Mouse (Mus musculus): ENCODE measurements around the gene Cope. TPM values are rescaled to one million over a fixed set of nuclear protein-coding genes. Genes with fewer than 3 reads are reported as not detected.

Cope gene
- 100 to 1,000 TPM in 2 of 26 experiments, 10 to 100 TPM in 24; 33.8 to 116 (median 70.3) TPM for total RNA-seq (2018; cell fraction: chromatin; rRNA removed)
- total RNA-seq (2018; cell fraction: cytosol; rRNA removed): 100 to 1,000 TPM in 5 of 26 experiments, 10 to 100 TPM in 21; 72.0 to 107 (median 93.6) TPM
- 10 to 100 TPM; 43.8 to 84.2 (median 66.6) TPM for total RNA-seq (2018; cell fraction: nucleus; rRNA removed)
- polyA plus RNA-seq (2018): 78.2 to 115 TPM (median 98.8 TPM) in 3 replicates

GRCm38 (mm10) chr8:70302358-70302890, at the start of gene Cope, which contains the start of gene Ddx49:
Cope (plus strand) TSS chr8:70302518.
Ddx49 (minus strand) TSS chr8:70302489.
- peak within 1 kb of the TSS; percentile 99 for H3K4me3 ChIP-seq (ENCODE audit: inconsistent target)
- peaks cover 37% of the 10 kb centered on the region; the same call in 1 of the 2 replicates for H3K36me3 ChIP-seq (ENCODE audit: inconsistent target)
- peaks cover 61% of the 10 kb centered on the region for H3K79me2 ChIP-seq (ENCODE audit: inconsistent target)
- H3K27ac ChIP-seq: peak within 1 kb of the TSS; percentile 72
- under 1% methylated on average over 40 of the region's 40 CpGs for WGBS (ENCODE audit: missing documents)

GRCm38 (mm10) chr8:70254628-70255027, 47.7 kb upstream of the Cope start:
- no peaks in the 10 kb centered on the region for H3K79me2 ChIP-seq (ENCODE audit: inconsistent target)
- peaks cover 93% of the 10 kb centered on the region for H3K36me3 ChIP-seq (ENCODE audit: inconsistent target)
- no peak overlapping the region for H3K27ac ChIP-seq
- H3K4me3 ChIP-seq (ENCODE audit: inconsistent target): no peak overlapping the region
- 83% methylated on average over 1 of the region's 1 CpGs for WGBS (ENCODE audit: missing documents)

- WGBS (ENCODE audit: missing documents): 89% methylated on average over 3 of the region's 3 CpGs
- Histone ChIP-seq H3K79me2 (ENCODE audit: inconsistent target) (no peaks in the 10 kb centered on the region), H3K4me3 (ENCODE audit: inconsistent target) (no peak overlapping the region), H3K36me3 (ENCODE audit: inconsistent target) (peaks cover 92% of the 10 kb centered on the region), H3K27ac (no peak overlapping the region)
Observed at GRCm38 (mm10) chr8:70257456-70257855, 44.9 kb upstream of the Cope start.

DNA sequence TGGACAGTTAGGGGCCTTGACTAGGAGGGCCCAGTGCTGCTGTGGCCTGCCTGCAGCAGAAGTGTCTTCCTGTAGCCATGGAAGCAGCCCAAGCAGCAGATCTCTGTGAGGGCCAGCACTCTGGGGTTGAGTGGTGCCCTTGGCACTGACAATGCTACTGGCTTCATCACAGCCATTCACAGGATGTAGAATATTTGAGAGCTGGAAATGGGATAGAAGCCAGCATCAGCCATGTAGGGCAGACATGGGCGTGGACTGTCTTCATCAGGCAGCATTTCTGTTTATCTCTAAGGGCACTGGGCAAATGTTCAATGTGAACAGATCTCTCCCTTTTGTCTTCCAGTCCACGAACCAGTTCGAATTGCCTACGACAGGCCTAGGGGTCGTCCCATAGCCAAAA, 43.7 kb upstream of the Cope start:
- Histone ChIP-seq H3K79me2 (ENCODE audit: inconsistent target) (no peaks in the 10 kb centered on the region), H3K27ac (no peak overlapping the region), H3K36me3 (ENCODE audit: inconsistent target) (peaks cover 92% of the 10 kb centered on the region), H3K4me3 (ENCODE audit: inconsistent target) (no peak overlapping the region)
- 98% methylated on average over 5 of the region's 5 CpGs for WGBS (ENCODE audit: missing documents)

DNA sequence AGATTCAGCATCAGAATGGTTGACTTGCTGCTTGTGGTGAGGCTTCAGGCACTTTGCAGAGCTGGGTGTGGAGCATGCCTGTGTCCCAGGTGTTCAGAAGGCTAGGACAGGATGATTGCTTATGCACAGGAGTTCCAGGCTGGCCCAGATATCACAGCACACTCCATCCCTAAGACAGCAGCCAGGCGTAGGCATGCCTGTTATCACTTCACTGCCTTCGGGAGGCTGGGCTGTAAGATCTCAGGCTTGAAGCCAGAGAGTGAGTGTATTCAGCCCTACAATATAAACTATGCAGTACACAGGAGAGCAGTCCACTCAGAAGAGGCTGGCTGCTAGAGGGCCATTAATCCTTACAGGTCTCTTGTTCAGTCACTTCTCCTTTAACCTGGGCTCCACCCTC, 43.3 kb upstream of the Cope start:
- Histone ChIP-seq H3K79me2 (ENCODE audit: inconsistent target) (no peaks in the 10 kb centered on the region), H3K27ac (no peak overlapping the region), H3K36me3 (ENCODE audit: inconsistent target) (peaks cover 90% of the 10 kb centered on the region), H3K4me3 (ENCODE audit: inconsistent target) (no peak overlapping the region)
- 97% methylated on average over 2 of the region's 2 CpGs for WGBS (ENCODE audit: missing documents)

DNA sequence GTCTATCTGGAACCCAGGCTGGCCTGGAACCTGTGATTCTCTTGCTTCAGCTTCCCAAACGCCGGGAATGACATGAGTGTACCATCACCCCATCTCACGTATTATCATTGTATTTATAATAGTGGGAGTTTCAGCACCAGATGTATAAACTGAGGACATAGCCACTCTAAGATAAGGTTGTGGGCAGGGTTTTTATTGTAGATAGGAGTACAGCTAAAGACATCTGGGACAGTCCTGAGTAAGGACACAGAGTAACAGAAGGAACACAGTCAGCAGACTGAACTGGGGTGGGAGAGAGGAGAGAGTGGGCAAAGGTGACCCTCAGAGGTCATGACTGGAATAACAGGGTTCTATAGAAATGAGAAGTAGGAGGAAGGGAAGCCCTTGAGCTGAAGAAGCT, 34.6 kb upstream of the Cope start:
- H3K27ac ChIP-seq: no peak overlapping the region
- 88% methylated on average over 2 of the region's 3 CpGs for WGBS (ENCODE audit: missing documents)
- no peak overlapping the region for H3K4me3 ChIP-seq (ENCODE audit: inconsistent target)
- no peaks in the 10 kb centered on the region for H3K79me2 ChIP-seq (ENCODE audit: inconsistent target)
- H3K36me3 ChIP-seq (ENCODE audit: inconsistent target): peaks cover 16% of the 10 kb centered on the region

- Histone ChIP-seq H3K79me2 (ENCODE audit: inconsistent target) (no peaks in the 10 kb centered on the region), H3K4me3 (ENCODE audit: inconsistent target) (no peak overlapping the region), H3K36me3 (ENCODE audit: inconsistent target) (peaks cover 10% of the 10 kb centered on the region; the same call in 1 of the 2 replicates), H3K27ac (peak overlapping the region; percentile 34; the same call in 1 of the 2 replicates)
- WGBS (ENCODE audit: missing documents): 76% methylated on average over 5 of the region's 5 CpGs
Observed at GRCm38 (mm10) chr8:70268311-70268710, 34.0 kb upstream of the Cope start.

- 12% methylated on average over 11 of the region's 11 CpGs for WGBS (ENCODE audit: missing documents)
- H3K4me3 ChIP-seq (ENCODE audit: inconsistent target): no peak overlapping the region
- peaks cover 5% of the 10 kb centered on the region; the same call in 1 of the 2 replicates for H3K36me3 ChIP-seq (ENCODE audit: inconsistent target)
- H3K27ac ChIP-seq: peak overlapping the region; percentile 34
- no peaks in the 10 kb centered on the region for H3K79me2 ChIP-seq (ENCODE audit: inconsistent target)
Observed at GRCm38 (mm10) chr8:70268799-70269565, 33.3 kb upstream of the Cope start.

GRCm38 (mm10) chr8:70272949-70273348, 29.4 kb upstream of the Cope start:
- no peak overlapping the region for H3K4me3 ChIP-seq (ENCODE audit: inconsistent target)

GRCm38 (mm10) chr8:70274350-70274749, 28.0 kb upstream of the Cope start:
- no peak overlapping the region for H3K4me3 ChIP-seq (ENCODE audit: inconsistent target)
- no peaks in the 10 kb centered on the region for H3K36me3 ChIP-seq (ENCODE audit: inconsistent target)
- H3K27ac ChIP-seq: no peak overlapping the region
- H3K79me2 ChIP-seq (ENCODE audit: inconsistent target): no peaks in the 10 kb centered on the region

More at GRCm38 (mm10) chr8:70272949-70273348, 29.4 kb upstream of the Cope start:
- Histone ChIP-seq H3K79me2 (ENCODE audit: inconsistent target) (no peaks in the 10 kb centered on the region), H3K27ac (peak overlapping the region; percentile 10; the same call in 1 of the 2 replicates), H3K36me3 (ENCODE audit: inconsistent target) (no peaks in the 10 kb centered on the region)
- 33% methylated on average over 3 of the region's 3 CpGs for WGBS (ENCODE audit: missing documents)

GRCm38 (mm10) chr8:70276476-70276875, 25.8 kb upstream of the Cope start:
- Histone ChIP-seq H3K4me3 (ENCODE audit: inconsistent target) (no peak overlapping the region), H3K27ac (no peak overlapping the region), H3K36me3 (ENCODE audit: inconsistent target) (no peaks in the 10 kb centered on the region), H3K79me2 (ENCODE audit: inconsistent target) (no peaks in the 10 kb centered on the region)
- WGBS (ENCODE audit: missing documents): 73% methylated on average over 3 of the region's 3 CpGs

DNA sequence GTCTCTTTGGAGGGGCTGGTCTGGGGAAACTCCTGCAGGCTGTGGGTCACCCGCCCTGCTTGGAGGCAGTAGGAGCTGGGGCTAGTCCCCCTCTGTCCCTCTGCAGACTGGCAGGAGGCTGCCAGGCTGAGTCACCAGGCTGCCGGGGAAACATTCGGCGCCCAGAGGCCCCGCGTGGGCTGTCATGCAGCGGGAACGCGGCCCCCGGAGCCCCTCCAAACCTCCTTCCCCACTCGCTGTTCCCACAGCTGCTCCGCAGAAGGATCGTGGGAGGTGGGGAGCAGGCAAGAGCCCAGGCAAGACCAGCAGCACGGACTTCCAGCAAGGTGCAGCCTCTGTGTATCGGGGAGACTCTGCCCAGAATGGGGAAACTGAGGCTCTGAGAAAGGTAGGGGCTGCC, 24.1 kb upstream of the Cope start:
- 24% methylated on average over 15 of the region's 15 CpGs for WGBS (ENCODE audit: missing documents)
- Histone ChIP-seq H3K27ac (no peak overlapping the region), H3K79me2 (ENCODE audit: inconsistent target) (no peaks in the 10 kb centered on the region), H3K4me3 (ENCODE audit: inconsistent target) (no peak overlapping the region), H3K36me3 (ENCODE audit: inconsistent target) (no peaks in the 10 kb centered on the region)

GRCm38 (mm10) chr8:70279266-70279665, 23.1 kb upstream of the Cope start:
- H3K79me2 ChIP-seq (ENCODE audit: inconsistent target): peaks cover 9% of the 10 kb centered on the region; the same call in 1 of the 2 replicates
- no peak overlapping the region for H3K4me3 ChIP-seq (ENCODE audit: inconsistent target)
- 40% methylated on average over 8 of the region's 8 CpGs for WGBS (ENCODE audit: missing documents)
- no peak overlapping the region for H3K27ac ChIP-seq
- no peaks in the 10 kb centered on the region for H3K36me3 ChIP-seq (ENCODE audit: inconsistent target)

DNA sequence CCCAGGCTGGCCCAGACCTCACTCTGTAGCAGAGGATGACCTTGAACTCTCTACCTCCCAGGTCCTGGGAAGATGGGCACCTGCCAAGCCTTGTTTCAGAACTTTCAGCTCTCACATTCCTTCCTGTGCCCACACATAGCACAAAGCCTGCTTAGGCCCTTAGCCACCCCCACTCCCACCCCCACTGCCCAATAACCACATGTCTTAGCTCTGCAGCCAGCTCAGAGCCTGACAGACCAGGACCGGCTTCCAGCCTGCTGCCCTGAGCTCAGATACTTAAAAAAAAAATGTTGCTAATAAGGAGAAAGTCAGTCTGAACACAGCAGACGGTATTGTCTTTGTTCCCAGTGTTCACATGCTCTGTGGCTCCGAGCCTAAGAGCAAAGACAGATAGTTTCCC, 21.3 kb upstream of the Cope start:
- no peak overlapping the region for H3K27ac ChIP-seq
- 100% methylated on average over 3 of the region's 3 CpGs for WGBS (ENCODE audit: missing documents)
- H3K4me3 ChIP-seq (ENCODE audit: inconsistent target): no peak overlapping the region
- H3K36me3 ChIP-seq (ENCODE audit: inconsistent target): peaks cover 12% of the 10 kb centered on the region
- peaks cover 21% of the 10 kb centered on the region for H3K79me2 ChIP-seq (ENCODE audit: inconsistent target)

- Histone ChIP-seq H3K27ac (peak within 1 kb of the TSS; percentile 47), H3K79me2 (ENCODE audit: inconsistent target) (peaks cover 21% of the 10 kb centered on the region), H3K4me3 (ENCODE audit: inconsistent target) (peak within 1 kb of the TSS; percentile 89), H3K36me3 (ENCODE audit: inconsistent target) (peaks cover 28% of the 10 kb centered on the region)
- WGBS (ENCODE audit: missing documents): 2% methylated on average over 12 of the region's 36 CpGs
Observed at GRCm38 (mm10) chr8:70282603-70283135, 19.6 kb upstream of the Cope start, which contains the start of gene Homer3. Homer3 (plus strand) TSS chr8:70282827.
